Mouse (Mus musculus): ENCODE measurements around the gene Slc15a5. TPM values are rescaled to one million over a fixed set of nuclear protein-coding genes. Genes with fewer than 3 reads are reported as not detected.

Slc15a5 gene
- polyA plus RNA-seq, 1 experiment from 2014 or later = not detected

DNA sequence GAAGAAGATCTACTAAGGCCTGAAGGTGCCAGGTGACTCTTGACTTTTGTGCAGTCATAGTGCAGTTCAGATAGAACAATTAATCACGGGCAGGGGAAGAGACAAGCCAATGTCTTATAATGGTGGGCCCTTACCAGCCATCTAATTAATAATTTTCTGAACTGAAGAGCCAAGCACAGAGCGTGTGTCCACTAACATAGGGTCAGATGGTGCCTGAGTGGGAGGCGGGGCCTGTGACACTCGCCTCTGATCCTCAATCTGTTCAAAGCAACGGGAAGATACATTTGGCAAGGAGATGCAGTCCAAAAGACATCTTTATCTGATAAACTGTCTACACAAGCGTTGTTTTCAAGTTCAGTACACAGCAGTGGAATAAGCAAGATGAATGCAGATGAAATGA is 122.1 kb downstream of the Slc15a5 start:
- Histone ChIP-seq H3K9me3 (replicated peaks; ENCODE audit: control insufficient read depth, low read length) (no peaks in the 10 kb centered on the region), H3K27me3 (ENCODE audit: control insufficient read depth, insufficient read depth, low read length) (no peaks in the 10 kb centered on the region), H3K4me1 (ENCODE audit: control insufficient read depth, insufficient read depth, low read length) (no peaks in the 10 kb centered on the region), H3K36me3 (ENCODE audit: control insufficient read depth, insufficient read depth) (no peaks in the 10 kb centered on the region), H3K4me3 (ENCODE audit: low read length) (no peak overlapping the region), H3K4me2 (ENCODE audit: low read depth, low read length) (no peak overlapping the region), H3K9ac (ENCODE audit: low read length) (no peak overlapping the region), H3K27ac (ENCODE audit: low read length) (no peak overlapping the region)
- WGBS = 82% methylated on average over 6 of the region's 6 CpGs
- ATAC-seq (replicated peaks; ENCODE audit: extremely low read depth, insufficient read depth, low FRiP score) = no peak

DNA sequence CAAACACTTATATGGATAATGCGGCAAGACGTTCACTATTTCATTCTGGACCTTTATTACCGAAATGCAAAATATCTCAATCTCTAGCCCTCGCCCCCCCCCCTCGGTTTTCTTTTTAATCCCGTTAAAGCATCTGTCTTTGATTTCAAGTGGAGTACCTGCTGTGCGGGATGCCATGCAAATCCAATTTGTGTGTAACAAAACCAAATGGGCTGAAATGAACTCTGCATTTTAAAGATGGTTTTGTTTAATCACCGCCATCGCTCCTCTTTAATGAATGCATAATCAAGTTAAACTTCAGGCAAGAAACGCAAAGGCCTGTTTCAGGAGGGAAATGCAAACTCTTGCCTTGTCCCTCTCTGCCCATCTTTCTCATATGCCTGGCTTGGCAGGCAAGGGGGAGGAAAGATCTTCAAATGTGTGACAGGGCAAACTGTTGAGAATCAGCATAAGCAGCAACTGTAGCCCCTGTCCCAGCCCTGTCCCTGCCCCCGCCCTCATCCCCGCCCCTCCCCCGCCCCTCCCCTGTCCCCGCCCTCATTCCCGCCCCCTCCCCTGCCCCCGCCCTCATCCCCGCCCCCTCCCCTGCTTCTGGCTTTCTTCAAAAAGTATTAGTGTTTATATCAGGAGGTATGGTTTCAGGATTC is 122.8 kb downstream of the Slc15a5 start:
- no peaks in the 10 kb centered on the region for H3K36me3 ChIP-seq (ENCODE audit: control insufficient read depth, insufficient read depth)
- H3K27ac ChIP-seq (ENCODE audit: low read length) = no peak overlapping the region
- no peak overlapping the region for H3K4me3 ChIP-seq (ENCODE audit: low read length)
- no peaks in the 10 kb centered on the region for H3K27me3 ChIP-seq (ENCODE audit: control insufficient read depth, insufficient read depth, low read length)
- no peak overlapping the region for H3K4me2 ChIP-seq (ENCODE audit: low read depth, low read length)
- no peak for ATAC-seq (replicated peaks; ENCODE audit: extremely low read depth, insufficient read depth, low FRiP score)
- 54% methylated on average over 16 of the region's 17 CpGs for WGBS
- H3K4me1 ChIP-seq (ENCODE audit: control insufficient read depth, insufficient read depth, low read length) = no peaks in the 10 kb centered on the region
- no peaks in the 10 kb centered on the region for H3K9me3 ChIP-seq (replicated peaks; ENCODE audit: control insufficient read depth, low read length)
- H3K9ac ChIP-seq (ENCODE audit: low read length) = no peak overlapping the region

DNA sequence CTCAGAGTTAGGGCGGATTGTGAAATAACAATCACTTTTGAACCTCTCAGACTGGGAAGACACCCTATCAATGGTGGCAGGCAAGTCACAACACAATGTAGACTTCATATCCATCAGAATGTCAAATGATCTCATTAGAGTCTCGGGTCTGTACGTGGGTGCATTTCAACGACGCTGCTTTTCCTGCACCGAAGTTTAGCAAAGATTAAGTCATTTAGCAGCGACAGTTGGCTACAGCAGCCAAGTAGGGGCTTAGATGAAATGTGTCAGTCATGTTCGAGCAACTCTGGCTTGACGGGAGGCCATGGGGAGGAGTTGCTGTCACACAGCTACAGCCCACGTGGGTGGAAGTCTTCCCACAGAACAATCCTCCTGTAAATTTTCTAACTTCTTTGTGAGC is 133.2 kb downstream of the Slc15a5 start:
- H3K27me3 ChIP-seq (ENCODE audit: control insufficient read depth, insufficient read depth, low read length) = no peaks in the 10 kb centered on the region
- H3K4me3 ChIP-seq (ENCODE audit: low read length) = no peak overlapping the region
- 57% methylated on average over 10 of the region's 10 CpGs for WGBS
- no peaks in the 10 kb centered on the region for H3K4me1 ChIP-seq (ENCODE audit: control insufficient read depth, insufficient read depth, low read length)
- ATAC-seq (replicated peaks; ENCODE audit: extremely low read depth, insufficient read depth, low FRiP score) = no peak
- H3K9ac ChIP-seq (ENCODE audit: low read length) = no peak overlapping the region
- H3K36me3 ChIP-seq (ENCODE audit: control insufficient read depth, insufficient read depth) = no peaks in the 10 kb centered on the region
- H3K4me2 ChIP-seq (ENCODE audit: low read depth, low read length) = no peak overlapping the region
- no peak overlapping the region for H3K27ac ChIP-seq (ENCODE audit: low read length)
- H3K9me3 ChIP-seq (replicated peaks; ENCODE audit: control insufficient read depth, low read length) = no peaks in the 10 kb centered on the region

DNA sequence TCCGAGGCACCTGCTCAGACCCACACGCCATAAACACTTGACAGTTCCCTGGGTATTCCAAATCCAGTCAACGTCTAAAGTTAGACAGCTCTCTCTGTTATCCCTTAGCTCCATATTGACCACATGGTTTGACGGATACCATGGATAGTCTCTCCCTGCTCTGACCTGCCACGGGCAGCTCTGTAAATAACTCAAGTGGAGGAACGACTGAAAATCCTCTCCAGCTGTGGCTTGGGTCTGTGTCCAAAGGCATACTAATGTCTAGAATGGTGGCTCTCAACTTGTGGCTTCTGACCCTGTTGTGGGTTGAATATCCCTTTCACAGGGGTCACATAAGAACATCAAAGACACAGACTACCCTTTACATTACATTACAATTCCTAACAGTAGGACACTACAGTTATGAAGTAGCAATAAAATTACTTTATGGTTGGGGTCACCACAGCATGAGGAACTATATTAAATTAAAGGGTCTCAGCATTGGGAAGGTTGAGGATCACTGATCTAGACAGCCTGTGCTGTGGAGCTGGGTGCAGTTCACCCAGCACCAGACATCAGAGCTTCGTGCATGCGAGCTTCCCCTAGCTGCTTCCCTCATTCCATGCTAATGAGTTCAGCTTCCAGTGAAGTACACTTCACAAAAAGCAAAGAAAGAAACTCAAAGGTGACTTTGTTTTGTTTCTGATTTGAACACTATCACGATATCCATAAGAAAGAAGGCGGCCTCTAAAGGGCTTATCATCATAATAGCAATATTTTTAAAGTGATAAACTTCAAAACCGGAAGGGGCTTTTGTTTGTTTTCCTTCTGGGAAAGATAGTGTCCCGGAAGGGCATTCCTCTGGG is 139.1 kb downstream of the Slc15a5 start:
- Histone ChIP-seq H3K36me3 (ENCODE audit: control insufficient read depth, insufficient read depth) (no peaks in the 10 kb centered on the region), H3K27ac (ENCODE audit: low read length) (no peak overlapping the region)
- 28% methylated on average over 12 of the region's 12 CpGs for WGBS

DNA sequence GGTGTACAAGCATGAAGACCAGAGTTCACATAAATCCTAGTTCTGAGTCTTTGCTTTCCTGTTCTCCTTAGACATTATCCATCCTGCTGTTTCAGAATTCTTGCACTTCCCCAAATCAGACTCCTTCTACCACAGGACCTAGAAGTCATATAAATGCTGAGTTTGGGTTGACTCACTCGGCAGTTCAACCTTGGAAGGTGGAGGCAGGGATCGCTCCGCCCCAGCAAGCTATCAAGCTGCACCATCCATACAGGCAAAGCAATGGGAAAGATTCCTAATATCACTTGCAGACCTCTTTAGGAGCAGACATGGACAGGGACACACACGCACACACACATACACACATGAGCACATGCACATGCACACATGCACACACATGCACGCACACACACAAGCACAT is 142.2 kb downstream of the Slc15a5 start:
- Histone ChIP-seq H3K4me2 (ENCODE audit: low read depth, low read length) (no peak overlapping the region), H3K4me1 (ENCODE audit: control insufficient read depth, insufficient read depth, low read length) (peaks cover 8% of the 10 kb centered on the region; the same call in 1 of the 2 replicates), H3K9me3 (replicated peaks; ENCODE audit: control insufficient read depth, low read length) (no peaks in the 10 kb centered on the region), H3K27ac (ENCODE audit: low read length) (no peak overlapping the region), H3K9ac (ENCODE audit: low read length) (no peak overlapping the region), H3K27me3 (ENCODE audit: control insufficient read depth, insufficient read depth, low read length) (no peaks in the 10 kb centered on the region), H3K36me3 (ENCODE audit: control insufficient read depth, insufficient read depth) (no peaks in the 10 kb centered on the region), H3K4me3 (ENCODE audit: low read length) (no peak overlapping the region)
- no peak for ATAC-seq (replicated peaks; ENCODE audit: extremely low read depth, insufficient read depth, low FRiP score)
- 87% methylated on average over 5 of the region's 5 CpGs for WGBS

More for the DNA sequence above, 139.1 kb downstream of the Slc15a5 start:
- Histone ChIP-seq H3K4me2 (ENCODE audit: low read depth, low read length) (no peak overlapping the region), H3K9ac (ENCODE audit: low read length) (no peak overlapping the region), H3K4me1 (ENCODE audit: control insufficient read depth, insufficient read depth, low read length) (peaks cover 8% of the 10 kb centered on the region; the same call in 1 of the 2 replicates), H3K9me3 (replicated peaks; ENCODE audit: control insufficient read depth, low read length) (no peaks in the 10 kb centered on the region), H3K27me3 (ENCODE audit: control insufficient read depth, insufficient read depth, low read length) (no peaks in the 10 kb centered on the region), H3K4me3 (ENCODE audit: low read length) (no peak overlapping the region)
- ATAC-seq (replicated peaks; ENCODE audit: extremely low read depth, insufficient read depth, low FRiP score) = no peak

DNA sequence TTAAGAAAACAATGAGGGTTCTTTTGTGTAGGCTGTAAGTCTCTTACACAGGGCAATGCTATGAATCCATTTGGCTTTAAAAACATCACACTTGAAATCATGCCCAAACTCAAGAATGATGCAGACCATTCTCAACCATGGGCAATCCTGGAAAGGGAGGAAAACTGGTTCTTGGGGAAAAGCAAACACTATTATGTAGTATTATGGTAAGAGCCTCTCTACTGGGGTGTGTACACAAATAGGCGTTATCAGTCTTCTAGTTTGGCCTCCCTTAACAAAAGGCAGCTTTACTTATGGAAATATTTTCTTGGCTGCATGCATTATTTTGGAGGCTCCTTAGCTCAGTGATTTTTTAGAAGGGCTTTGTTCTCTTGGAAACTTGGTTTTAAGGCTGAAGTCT is 143.4 kb downstream of the Slc15a5 start:
- Histone ChIP-seq H3K9me3 (replicated peaks; ENCODE audit: control insufficient read depth, low read length) (no peaks in the 10 kb centered on the region), H3K4me2 (ENCODE audit: low read depth, low read length) (no peak overlapping the region), H3K27ac (ENCODE audit: low read length) (no peak overlapping the region), H3K27me3 (ENCODE audit: control insufficient read depth, insufficient read depth, low read length) (no peaks in the 10 kb centered on the region), H3K36me3 (ENCODE audit: control insufficient read depth, insufficient read depth) (no peaks in the 10 kb centered on the region), H3K9ac (ENCODE audit: low read length) (no peak overlapping the region), H3K4me3 (ENCODE audit: low read length) (no peak overlapping the region), H3K4me1 (ENCODE audit: control insufficient read depth, insufficient read depth, low read length) (peaks cover 11% of the 10 kb centered on the region; the same call in 1 of the 2 replicates)
- 63% methylated on average over 1 of the region's 1 CpGs for WGBS
- no peak for ATAC-seq (replicated peaks; ENCODE audit: extremely low read depth, insufficient read depth, low FRiP score)

DNA sequence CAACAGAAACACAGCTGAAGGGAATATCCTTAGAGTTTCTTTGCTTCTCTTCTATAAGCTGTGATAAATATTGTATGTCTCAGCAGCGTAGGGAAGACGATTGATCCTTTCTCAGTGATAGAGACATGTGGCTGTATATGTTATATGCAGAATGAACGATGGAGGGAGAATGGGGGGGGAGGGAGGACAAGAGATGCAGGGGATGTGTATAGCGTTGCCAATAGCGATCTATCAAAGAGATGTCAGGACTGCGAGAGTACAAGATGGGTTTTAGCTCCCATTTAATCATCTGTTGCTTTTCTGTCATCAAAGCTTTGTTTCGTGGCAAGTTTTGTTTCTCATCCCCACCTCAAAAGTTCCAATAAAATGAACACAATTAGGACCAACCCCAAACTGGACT is 143.9 kb downstream of the Slc15a5 start:
- no peaks in the 10 kb centered on the region for H3K27me3 ChIP-seq (ENCODE audit: control insufficient read depth, insufficient read depth, low read length)
- H3K27ac ChIP-seq (ENCODE audit: low read length) = no peak overlapping the region
- no peak overlapping the region for H3K4me2 ChIP-seq (ENCODE audit: low read depth, low read length)
- H3K4me1 ChIP-seq (ENCODE audit: control insufficient read depth, insufficient read depth, low read length) = peaks cover 10% of the 10 kb centered on the region; the same call in 1 of the 2 replicates
- 68% methylated on average over 7 of the region's 7 CpGs for WGBS
- no peak overlapping the region for H3K4me3 ChIP-seq (ENCODE audit: low read length)
- H3K9ac ChIP-seq (ENCODE audit: low read length) = no peak overlapping the region
- no peaks in the 10 kb centered on the region for H3K36me3 ChIP-seq (ENCODE audit: control insufficient read depth, insufficient read depth)
- H3K9me3 ChIP-seq (replicated peaks; ENCODE audit: control insufficient read depth, low read length) = no peaks in the 10 kb centered on the region
- no peak for ATAC-seq (replicated peaks; ENCODE audit: extremely low read depth, insufficient read depth, low FRiP score)

DNA sequence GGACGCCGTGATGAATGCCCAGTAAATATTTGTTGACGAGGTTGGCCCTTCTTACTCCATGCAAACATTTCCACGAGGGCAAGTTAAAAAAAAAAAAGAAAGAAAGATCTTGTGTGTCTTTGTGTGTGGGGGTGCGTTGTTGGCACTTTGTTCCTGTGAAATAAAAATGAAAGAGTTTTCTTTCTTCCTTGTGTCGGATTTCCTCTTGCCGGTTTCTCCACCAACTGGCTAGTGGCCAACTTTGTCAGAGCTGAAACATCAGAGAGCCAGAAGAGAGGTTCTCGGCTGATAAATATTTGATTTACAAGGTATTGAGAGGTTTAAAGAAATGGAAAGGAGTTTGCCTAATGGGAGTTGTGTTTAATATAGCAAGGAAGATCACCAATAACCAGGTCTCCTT is 144.4 kb downstream of the Slc15a5 start:
- Histone ChIP-seq H3K4me1 (ENCODE audit: control insufficient read depth, insufficient read depth, low read length) (peaks cover 5% of the 10 kb centered on the region; the same call in 1 of the 2 replicates), H3K9ac (ENCODE audit: low read length) (no peak overlapping the region), H3K4me2 (ENCODE audit: low read depth, low read length) (peak overlapping the region; percentile 34; the same call in 1 of the 2 replicates), H3K4me3 (ENCODE audit: low read length) (no peak overlapping the region), H3K36me3 (ENCODE audit: control insufficient read depth, insufficient read depth) (no peaks in the 10 kb centered on the region), H3K27ac (ENCODE audit: low read length) (no peak overlapping the region), H3K9me3 (replicated peaks; ENCODE audit: control insufficient read depth, low read length) (no peaks in the 10 kb centered on the region), H3K27me3 (ENCODE audit: control insufficient read depth, insufficient read depth, low read length) (no peaks in the 10 kb centered on the region)
- WGBS = 38% methylated on average over 8 of the region's 8 CpGs
- ATAC-seq (replicated peaks; ENCODE audit: extremely low read depth, insufficient read depth, low FRiP score) = no peak
